Mouse (Mus musculus): Measurements from ENCODE around the gene Lancl1.

Gene Lancl1

DNA sequence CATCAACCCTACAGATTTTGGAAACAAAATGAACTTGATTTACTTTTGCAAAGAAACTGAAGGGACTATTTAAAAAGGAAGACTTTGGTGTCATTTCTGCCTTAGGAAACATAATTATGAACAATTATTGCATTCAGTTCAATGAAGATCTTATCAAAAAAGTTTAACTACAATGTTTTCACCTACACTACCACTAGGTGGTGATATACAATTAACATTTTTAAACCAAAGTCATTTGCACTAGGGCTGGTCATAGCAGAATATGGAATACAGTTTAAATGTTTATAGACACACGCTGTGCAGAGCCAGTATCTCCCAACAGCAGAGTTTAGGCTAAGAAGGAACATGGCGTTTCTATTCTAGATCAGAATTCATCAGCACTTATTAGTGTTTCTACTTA lies 24.5 kb downstream of the Lancl1 start:
- no peak for DNase-seq

GRCm38 (mm10) chr1:67010520-67010919 lies 28.2 kb downstream of the Lancl1 start:
- no peak for DNase-seq

GRCm38 (mm10) chr1:67003699-67004098 lies 35.0 kb downstream of the Lancl1 start:
- DNase-seq = peak; percentile 6 to 58

- DNase-seq = peak; percentile 28 to 45
Measured at GRCm38 (mm10) chr1:67002226-67002625, 36.4 kb downstream of the Lancl1 start.

DNA sequence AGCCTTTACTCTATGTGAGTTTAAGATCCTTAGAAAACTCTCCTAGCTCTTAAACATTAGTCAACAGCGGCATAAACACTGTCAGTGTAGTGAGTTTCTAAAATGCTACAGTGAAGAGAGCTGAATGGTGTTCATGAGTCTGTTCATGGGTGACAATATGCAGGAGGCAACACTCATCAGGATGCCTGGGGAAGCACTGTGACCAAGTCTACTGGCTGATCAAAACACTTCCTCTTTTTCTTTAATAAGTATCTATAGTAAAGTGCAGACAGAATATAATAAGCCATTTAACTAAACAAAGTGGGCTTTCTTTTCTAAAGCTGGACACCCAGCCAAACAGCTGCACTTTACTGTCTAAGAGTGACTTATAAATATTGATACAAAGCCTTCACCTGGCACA lies 37.3 kb downstream of the Lancl1 start:
- DNase-seq = no peak

- DNase-seq = no peak
Measured at GRCm38 (mm10) chr1:67000484-67000883, 38.2 kb downstream of the Lancl1 start.

DNA sequence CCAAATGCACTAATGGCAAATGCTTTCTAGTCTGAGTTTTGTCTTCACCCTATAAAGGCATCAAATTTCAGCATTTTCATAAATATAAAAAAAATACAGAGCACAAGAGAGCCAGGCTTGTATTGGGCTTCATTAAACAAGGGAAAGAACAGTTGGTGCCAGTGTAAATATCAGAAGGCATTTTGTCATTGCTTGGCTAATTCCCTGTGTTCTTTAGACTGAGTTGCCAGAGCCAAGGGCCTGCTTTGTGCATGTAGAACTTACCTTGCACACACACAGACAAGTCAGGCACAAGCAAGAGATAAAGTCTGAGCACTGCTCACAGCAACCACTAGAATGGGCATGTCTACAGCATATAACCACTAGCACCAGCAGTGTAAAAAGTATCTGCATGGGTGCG lies 40.1 kb downstream of the Lancl1 start:
- DNase-seq = no peak

GRCm38 (mm10) chr1:66998188-66998587 lies 40.5 kb downstream of the Lancl1 start:
- DNase-seq = no peak

DNA sequence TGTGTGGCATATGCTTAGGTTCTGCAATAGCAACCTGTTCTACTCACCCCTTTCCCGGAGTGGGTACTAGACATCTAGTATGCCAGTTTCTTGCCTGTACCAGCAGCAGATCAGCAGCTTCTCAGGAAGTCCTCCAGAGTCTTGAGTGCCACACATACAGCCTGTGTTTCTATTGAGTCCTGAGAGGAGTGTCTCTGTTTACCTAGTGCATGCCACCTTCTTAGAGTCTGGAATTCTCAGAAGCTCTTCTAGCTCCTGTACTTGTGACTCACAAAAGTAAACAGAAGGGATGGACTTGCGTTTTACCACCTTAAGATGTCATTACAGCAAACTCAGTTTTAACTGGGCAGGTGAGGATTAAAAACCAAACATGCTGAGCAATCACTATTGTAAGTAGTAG lies 41.9 kb downstream of the Lancl1 start:
- DNase-seq = no peak

- DNase-seq = peak; percentile 38 to 45
Measured at GRCm38 (mm10) chr1:66992764-66993163, 45.9 kb downstream of the Lancl1 start.

- DNase-seq = no peak
Measured at GRCm38 (mm10) chr1:66987558-66988190, 51.0 kb downstream of the Lancl1 start.

DNA sequence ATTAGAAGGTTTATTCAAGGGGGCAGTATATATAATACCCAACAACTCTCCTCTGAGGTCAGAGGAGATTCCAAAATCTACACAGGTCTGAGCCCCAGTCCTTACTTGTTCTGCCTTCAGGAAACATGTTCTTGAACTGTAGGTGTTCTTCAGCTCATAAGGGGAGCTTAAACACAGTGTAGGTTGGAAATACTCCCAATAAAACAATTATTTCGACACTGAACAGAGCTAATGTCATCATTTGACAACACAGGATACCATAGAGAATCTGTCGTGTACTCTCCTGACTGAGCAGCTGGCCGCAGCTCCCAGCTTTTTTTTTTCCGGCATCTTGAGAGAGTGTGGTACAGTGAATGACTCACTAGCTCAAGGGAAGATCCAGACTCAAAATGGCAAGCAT lies 52.8 kb downstream of the Lancl1 start:
- DNase-seq = no peak

GRCm38 (mm10) chr1:66985129-66985698 lies 53.5 kb downstream of the Lancl1 start:
- DNase-seq = no peak

GRCm38 (mm10) chr1:66980129-66980528 lies 58.5 kb downstream of the Lancl1 start:
- no peak for DNase-seq

DNA sequence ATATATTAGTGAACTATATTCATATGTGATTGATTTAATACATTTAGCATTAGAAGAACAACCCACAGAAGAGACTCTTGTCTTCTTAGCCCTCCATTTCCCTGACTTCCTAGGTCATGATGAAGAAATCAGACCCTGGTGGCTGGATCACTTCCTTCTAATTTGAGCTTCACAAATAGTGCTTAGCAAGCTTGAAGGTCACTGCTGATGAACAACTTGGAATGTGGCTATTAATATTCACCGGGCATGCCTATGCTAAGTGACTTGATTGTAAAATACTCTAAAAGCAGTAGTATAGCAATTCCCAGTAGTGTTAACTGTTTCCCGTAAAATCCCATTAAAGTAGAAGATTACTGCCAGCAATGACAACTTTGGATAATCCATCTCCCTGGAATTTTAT lies 63.2 kb downstream of the Lancl1 start:
- peak in 1 of 2 experiments; percentile 25 for DNase-seq

GRCm38 (mm10) chr1:66964857-66965256 lies 73.8 kb downstream of the Lancl1 start:
- no peak for DNase-seq

GRCm38 (mm10) chr1:66960536-66961243 lies 78.0 kb downstream of the Lancl1 start:
- DNase-seq = no peak

GRCm38 (mm10) chr1:66957361-66957760 lies 81.3 kb downstream of the Lancl1 start:
- DNase-seq = no peak

- DNase-seq = no peak
Measured at GRCm38 (mm10) chr1:66951086-66951485, 87.6 kb downstream of the Lancl1 start.
